Mouse (Mus musculus) CD4-positive, CD25-positive, alpha-beta regulatory T cell, adult 4 months (primary cell): ENCODE measurements around the gene Mfsd9. TPM values are rescaled to one million over a fixed set of nuclear protein-coding genes. Genes with fewer than 3 reads are reported as not detected.

ENCODE experiments used
- ATAC-seq: one replicate; pipeline ENCODE4 v1.8.0; 2017
- polyA plus RNA-seq, 2 experiments: library from polyadenylated mRNA; unstranded; fragments of 100-300 nt; shearing (Covaris generic); gene quantifications; one replicate each; pipeline ENCODE4 v1.2.1; 2017

Mfsd9 gene
- 1 to 10 TPM; 2.1 to 2.3 TPM for polyA plus RNA-seq

DNA sequence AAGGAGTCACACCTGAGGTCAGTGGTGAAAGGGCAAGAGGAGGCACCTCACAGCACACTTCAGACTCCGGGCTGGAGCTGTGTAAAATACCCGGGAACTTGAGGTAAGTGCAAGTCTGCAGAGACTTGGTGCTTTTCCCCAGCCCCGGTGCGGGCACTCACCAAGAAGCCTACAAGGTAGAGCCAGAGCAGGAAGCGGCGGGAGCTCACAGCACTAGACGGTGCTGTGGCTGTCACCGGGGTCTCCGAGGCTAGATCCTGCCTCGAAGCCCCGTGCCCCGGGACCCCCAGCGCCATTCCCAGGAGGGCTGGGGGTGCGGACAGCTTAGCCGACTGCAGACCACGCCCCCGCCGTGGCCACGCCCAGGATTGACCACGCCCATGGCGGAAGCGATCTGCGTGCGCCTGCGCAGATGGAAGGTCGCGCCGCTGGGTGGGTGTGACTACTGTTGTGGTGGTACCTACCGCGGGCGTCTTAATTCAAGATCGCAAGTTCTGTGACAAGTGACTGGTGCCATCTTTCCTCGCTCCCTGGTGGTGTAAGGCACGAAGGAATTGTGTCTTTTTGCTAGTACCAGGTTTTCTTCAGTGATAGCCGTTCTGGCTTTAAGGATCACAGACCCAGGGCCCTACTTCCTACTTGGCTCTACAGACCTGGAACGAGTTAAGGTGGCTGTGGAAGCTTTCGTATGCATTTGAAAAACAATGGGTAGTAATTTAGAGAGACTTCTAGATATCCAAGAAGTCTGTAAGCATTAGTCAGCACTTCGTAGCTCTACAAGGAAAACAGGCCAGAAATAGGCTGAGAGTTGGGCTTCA lies at the start of gene Mfsd9:
TSS of gene Mfsd9 (minus strand) at position 364 of the 818 bp plus-strand sequence.
- ATAC-seq, result peak; percentile 98

DNA sequence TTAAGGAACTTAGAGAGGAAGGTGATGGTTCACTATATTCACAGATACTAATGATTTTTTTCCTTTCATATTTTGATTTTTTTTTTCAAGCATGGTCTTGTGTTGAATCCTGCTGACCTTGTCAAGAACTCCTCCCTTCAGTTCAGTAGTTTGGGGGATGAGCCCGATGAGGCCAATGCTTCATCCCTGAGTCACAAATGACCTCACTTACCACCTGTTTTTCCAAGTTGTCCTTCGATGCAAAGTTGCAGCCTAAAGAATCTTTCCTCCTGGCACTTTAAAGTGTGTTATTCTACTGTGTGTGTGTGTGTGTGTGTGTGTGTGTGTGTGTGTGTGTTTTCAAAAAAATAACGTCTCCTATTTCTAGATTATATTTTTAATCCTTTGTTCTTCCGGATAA lies 45.0 kb upstream of the Mfsd9 start:
- no peak for ATAC-seq

DNA sequence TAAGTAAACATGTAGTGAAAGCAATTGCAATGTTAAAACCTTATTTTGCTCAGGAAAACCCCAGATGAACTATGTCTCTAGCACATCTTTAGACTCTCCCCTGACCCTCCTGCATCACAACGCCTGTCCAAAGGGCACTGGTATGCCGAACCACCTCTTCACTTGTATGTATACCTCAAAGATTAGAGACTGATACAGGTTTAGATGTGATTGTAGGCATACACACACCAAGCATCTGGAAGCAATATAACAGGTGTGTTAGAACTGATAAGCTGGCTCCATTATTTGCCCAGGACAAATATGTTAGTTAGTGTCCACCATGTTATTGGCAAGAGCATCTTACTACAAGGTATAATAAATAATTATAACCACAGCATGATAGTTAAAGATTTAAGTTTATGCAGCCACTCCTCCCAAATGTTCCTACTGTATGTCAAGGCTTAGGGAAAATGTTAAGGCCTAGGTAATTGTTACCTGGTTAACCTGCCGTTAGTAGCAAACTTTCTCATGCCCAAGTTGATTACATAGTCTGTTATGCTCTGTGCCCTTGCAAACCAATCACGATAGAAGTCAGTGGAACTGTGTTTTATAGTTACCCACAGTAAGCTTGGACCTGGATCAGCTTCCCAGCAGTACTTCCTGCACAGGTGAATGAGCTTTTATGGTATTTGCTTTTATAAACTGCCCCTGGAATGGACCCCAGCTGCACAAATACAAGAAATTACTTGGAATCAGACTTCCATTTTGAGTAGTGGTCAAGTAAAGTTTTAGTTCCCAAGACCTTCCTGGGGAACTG lies 40.4 kb upstream of the Mfsd9 start:
- ATAC-seq, result no peak

DNA sequence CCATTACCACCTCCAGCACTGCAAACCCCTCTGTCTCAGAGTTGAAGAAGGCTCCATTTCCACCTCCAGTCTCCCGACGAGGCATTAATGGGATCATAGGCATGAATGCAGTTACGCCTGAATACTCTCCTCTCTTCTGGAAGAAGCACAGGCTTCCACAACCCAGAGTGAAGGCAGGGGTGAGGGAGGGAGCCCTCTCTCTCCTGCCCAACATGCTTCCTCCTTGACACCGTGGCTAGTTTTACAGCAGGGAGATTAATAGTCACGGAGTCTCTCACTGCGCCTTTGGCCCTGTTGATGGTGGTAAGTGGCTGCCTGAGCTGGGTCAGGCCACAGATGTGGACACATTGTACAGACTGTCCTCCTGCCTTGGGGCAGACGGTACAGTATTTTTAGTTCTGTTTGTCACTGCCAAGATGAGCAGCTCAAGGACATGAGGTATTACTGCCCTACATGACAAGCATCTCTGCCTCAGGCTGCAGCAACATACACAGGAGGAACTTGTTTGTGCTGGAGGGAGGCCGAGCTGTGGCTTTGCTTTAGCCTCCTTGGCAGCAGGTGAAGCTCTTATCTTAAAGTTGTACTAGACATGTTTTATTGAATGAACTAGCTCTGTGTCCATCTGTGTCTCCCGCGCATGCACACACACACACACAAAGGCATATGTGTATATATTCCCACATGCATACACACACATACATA lies 38.9 kb upstream of the Mfsd9 start:
- no peak for ATAC-seq

DNA sequence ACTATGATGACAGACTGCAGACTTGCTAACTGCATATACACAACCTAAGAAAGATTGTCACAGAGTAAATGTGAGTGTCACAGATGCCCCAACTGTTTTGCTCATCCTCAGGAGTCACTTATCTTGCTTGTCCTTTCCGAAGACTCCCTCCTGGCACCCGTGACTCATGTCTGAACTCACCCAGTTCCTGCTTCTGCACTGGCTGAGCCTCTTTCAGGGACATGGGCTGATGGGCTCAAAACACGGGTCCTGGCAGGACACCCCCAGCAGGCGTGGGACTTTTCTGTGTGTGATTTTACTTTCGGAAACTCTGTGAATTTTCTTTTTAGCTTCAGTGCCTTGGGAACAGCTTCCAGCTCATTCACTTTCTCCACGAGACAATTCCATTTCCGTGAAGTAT lies 35.3 kb upstream of the Mfsd9 start:
- no peak for ATAC-seq

DNA sequence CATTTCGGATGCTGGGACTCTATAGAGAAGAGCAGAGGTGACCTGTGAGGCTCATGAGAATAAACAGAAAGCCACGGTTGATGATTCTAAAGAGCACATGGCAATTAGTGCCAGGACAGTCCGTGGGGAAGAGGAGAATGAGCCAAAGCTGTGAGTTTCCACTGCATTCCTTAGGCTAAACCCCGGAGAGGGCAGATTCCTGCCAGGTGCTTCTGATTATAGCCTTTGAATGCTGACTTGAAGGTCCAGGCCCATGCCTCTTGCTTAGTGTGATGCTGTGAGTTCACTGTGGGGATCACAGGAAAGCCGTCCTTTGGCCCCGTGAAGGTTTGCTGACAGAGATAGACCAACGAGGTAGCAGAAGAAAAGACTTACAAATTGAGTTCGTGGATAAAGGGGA lies 34.4 kb upstream of the Mfsd9 start:
- ATAC-seq, result no peak

DNA sequence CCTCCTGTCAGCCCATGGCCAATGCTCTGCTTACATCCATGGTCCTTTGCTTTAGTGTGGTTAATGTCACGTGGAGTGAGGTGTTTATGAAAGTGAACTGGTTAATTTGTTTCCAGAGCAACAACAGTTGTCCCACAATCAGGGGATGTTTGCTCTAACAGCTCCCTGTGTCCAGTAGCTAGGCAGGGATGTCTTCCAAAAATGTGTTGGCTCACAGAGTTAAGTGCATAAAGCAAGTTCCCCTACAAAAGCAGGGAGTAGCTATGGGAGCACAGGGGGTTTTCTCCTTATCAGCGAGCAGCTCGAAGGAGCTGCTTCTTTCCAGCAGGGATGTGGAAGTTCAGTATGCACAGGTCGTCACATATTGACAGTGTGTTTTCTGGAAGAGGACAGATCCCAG lies 34.0 kb upstream of the Mfsd9 start:
- ATAC-seq, result no peak

DNA sequence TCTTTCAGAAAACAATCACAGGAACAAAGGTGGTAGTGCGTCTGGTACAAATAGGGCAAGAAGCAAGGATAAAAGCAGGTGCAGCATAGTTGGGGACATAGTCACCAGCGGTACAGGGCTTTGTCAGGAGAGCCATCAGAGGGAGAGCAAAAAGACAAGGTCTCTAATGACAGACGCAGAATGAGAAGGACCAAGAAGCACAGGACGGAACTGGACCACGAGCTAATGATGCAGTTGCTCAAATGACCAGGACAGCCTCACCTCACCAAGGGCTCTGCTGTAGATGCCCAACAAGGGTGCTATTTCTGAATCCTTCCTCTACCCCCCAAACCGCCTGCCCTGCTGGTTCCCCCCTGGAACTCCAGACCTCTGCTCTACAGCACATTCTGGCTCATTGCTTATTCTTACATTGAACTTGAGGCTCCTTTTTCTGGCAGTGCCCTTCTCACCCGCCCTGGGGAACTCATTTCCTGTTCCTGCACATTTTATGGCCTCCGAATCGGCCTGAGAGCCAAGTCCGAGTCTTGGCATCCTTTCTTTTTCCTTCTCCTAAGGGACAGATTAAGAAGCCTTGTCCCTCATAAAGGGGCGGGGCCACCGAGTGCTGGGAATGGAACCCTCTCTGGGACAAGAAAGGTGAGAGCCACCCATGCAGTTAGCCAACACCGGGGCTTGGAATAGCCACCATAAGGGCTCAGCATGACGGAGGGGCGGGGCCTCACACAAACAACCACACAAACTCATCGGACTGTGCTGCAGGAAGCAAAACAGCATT lies 24.8 kb upstream of the Mfsd9 start:
- ATAC-seq, result no peak

DNA sequence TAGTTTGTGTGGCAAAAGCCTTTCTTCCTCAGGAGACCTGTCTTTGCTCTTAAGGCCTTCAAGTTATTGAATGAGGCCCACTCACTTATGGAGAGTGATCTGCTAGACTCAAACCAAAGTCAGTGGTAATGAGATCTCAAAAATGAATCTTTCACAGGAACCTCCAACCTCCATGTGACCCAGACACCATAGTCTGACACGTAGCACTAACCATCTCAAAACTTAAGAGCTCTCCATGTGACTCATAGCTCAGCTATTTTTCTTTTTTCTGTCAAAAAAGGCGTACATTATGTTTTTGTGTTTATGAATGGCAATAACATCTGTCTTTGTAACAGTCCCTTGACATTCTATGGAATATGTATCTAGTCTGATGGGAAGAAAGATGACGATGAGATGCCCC lies 18.2 kb upstream of the Mfsd9 start:
- no peak for ATAC-seq

DNA sequence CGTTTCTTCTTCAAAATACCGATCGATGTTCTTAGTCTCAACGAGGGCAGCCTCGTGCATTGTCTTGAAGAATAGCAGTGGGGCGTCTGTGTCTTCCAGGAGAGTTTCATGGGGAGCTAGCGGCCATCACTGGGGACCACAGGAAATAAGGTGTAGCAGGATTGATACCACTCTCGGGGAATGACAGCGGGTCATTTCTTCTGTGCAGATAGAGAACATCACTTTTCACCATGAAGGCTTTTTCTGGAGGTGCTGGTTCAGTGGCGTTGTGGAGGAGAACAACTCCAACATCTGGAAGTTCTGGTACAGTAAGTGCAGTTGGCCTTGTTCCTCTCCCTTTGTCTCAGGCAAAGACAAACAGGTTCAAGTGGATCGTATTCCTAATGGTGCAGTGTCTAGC lies 15.4 kb upstream of the Mfsd9 start:
- no peak for ATAC-seq

DNA sequence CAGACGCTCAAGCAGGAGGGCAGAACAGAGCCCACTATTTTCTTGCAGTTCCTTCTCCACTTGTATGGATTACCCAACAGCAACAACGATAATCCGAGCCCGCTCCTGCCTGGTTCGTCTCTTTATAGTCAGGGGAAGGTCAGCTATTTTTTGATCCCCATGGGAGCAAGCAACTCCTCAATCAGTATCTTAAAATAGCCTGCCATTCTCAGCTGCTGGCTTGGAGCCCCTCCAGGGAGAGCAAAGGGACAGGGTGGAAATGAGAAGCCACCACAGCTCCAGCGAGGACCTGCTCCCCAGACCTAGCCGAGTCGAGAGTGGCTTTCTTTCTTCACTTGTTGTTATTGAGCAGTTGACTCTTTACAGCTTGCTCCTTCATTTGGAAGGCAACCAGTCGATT lies 14.9 kb upstream of the Mfsd9 start, which contains the start of gene Tmem182:
TSS of gene Tmem182 (plus strand) at position 251 of the 400 bp plus-strand sequence.
- ATAC-seq, result no peak

DNA sequence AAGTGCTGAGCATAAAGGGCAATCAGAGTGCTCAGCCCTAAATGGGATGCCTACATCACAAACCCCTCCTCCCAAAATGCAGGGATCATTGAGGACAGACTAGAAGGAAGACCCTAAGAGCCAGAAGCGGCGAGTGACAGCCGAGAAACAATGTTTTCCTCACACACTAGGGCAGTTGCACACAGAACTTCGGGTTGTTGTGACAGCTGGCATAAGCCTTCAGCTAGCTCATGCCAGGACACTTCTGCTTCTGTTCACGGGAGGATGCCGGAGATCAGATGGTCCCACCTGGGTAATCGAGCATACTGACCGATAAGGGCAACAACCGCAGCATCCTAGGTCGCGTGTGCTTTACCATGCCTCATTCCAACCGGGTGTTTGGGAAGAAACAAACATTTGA lies 13.6 kb upstream of the Mfsd9 start:
- no peak for ATAC-seq

DNA sequence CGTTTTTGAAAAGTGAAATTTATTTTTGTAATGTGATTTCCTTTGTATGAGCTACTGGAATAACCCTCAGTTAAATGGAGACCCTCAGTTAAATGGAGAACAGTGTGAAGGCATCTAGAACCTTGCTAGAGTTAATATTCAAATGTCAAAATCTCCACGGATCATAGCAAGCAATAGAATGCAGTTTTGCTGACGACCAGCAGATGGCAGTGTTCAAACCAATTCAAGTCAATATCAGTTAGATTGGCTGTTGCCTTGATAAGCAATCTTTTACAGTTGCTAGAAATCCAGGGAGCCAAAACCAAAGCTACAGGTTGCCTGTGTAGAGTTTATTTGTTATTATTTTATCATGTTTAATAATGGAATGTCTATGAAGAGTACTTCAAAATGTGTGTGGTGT lies 12.3 kb upstream of the Mfsd9 start:
- ATAC-seq, result peak; percentile 69

DNA sequence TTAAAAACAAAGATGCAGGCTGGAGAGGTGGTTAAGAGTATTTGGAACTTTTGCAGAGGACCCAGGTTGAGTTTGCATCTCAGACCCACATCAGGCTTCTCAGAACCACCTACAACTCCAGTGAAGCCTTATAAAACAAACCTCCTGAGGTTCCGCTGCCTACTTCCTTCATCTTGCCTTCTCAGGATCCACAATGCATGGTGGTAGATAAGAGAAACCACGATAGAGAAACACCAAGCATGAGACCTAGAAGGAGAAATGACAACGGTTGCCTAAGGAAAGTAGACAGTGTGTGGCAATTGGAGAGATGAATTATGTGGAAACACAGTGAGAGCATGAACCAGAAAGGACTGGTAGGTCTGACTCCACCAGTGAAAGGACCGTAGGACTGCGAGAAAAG lies 10.4 kb upstream of the Mfsd9 start:
- no peak for ATAC-seq

DNA sequence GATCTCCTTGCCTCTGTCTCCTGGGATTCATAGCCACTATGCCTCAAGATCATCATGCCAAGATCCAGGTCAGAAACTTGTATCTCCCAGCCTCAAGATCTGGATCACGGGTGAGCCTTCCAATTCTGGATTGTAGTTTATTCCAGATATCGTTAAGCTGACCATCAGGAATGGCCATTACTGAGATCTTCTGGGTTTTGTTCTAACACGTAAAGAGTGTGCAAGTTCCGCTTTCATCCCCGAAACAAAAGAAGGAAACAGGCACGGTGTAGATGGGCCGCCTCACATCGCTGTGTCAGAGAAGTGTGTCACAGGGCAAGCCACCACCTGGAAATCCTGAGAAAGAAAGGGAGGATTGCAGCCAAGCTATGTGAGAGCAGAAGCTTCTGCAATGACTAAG lies 8.6 kb upstream of the Mfsd9 start:
- ATAC-seq, result no peak

DNA sequence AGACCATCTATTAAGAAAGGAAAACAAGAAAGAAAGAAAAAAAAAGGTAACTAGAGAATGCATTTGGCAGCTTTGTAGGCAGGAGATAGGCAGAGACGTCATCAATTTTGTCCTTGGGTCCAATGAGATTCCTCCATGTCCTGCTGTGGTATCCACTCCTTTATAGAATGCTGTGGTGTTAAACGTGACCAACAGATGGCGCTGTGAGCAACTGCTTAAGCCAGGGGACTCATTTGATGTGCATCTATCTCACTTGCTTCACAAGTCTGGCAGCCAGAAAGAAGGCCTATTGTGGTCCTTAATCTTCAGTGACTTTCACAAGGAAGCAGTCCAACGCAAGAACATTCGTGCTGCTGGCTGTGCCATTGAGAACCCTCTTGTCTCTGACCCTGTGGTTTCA lies 6.9 kb upstream of the Mfsd9 start:
- peak; percentile 90 for ATAC-seq

DNA sequence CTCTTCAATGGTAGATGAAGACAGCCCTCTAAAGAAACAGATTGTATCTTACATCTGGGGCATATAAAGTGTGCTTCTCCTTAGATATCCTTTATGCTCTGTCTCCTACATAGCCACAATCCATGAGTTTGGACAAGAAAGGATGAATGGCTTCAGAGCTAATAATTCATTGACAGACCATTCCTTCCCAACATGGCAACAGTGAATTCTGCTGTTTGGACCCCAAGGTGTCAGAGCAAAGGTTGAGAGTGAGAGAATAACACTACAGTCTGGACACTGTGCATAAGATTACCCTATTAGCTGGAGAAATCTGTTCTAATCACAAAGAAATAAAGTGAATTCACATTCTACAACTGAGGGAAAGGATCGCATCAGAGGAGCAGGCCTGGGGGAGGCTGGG lies 5.0 kb upstream of the Mfsd9 start:
- no peak for ATAC-seq

DNA sequence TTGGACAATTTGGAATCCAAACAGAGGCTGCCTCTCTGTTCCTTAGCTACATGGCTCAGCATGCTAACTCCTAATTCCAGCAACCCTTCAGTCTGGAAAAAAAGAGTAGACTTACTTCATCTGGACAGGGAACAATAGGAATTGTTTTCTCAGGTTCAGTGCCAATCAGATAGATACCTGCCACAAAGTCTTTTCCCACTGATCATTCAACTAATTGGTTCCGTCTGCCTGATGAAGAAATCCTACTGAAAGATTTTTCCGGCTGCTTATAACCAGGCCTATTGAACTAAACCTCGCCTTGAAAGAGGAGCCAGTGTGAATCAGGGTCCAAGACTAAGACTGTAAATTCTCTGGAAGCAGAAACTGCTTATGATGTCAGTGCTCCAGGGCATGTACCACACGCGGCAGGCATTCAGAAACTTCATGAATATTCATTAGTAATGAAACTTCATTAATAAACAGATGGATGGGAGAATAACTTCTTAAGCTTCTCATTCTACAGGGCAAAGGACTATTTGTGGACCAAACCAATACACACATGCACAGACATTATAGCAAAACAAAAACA lies 737 bp downstream of the Mfsd9 start:
- ATAC-seq, result no peak

DNA sequence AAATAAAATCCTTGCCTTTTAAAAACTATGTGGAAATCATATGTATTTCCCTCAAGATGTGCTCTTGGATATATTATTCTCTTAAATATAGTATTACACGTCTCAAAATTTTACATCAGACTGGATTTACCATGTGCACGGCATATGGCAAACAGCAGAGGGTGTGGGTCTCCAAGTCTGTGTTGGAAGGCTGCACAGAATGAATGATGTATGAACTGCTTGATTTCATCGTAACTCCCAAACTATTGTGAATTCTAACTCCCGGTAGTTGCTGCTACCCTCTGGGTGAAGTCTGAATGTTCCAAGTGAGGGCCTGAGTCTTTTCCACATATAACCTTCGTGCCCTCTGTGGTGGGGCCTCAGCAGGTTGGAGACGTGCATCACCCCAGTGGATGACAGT lies 1.5 kb downstream of the Mfsd9 start:
- no peak for ATAC-seq

DNA sequence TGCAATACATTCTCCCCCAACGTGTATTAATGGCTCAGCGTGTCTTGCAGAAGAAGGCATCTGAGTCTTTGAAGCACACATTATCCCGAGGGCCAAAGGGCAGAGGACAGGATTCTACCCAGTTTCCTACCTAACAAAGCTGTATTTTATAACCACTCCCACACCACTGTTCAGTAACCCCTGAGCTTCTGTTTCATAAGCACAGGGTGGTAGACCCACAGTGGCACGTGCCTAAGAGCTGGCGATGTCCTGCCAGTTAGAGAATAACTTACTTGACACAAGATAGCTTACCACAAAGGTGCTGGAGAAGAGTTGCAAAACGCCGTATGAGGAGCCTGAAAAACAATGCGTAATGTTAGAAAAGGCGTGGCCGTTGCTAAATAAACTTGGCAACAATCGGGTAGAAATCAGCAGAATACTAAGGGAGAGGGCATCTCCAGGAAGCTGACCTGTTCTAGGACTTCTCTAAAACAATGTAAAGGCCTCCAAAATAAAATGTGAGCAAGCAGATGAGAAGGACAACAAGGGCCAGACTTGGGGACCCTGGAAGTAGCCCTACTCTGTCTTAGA lies 4.5 kb downstream of the Mfsd9 start:
- ATAC-seq, result no peak

DNA sequence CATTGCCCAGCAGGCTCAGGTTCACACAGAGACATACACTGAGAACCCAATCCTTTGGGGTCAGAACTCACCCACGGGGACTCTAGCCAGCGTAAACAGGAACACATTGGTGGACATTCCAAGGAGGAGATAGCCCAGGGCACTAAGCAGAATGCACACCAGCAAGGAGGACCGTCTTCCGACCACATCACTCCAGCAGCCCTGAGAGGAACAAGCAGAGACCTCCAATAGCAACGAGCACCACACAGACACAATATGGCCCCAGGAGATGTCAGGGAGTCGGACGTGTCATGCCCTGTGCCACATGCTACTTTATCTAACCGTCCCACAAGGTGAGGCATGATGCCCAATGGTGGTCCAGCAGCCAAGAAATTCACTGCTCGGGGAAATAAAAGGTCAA lies 6.2 kb downstream of the Mfsd9 start:
- ATAC-seq, result no peak

DNA sequence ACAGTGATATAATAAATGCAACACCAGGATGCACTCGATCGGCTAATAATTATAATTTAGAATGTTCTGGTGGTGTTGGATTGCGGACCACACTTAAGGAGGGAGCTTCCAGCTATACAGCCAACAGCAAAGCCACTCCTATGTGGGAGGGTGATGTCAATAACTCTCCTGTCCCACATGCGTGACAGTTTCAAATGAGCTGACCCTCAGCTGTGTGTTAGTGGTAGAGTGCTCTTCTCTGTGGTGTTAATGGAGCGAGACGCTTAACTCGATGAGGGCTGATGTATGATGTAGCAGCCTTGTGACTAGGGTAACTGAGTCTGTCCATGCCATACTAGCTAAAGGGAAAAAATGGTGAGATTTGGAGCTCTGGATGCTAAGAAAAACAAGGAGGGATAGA lies 7.0 kb downstream of the Mfsd9 start:
- ATAC-seq, result no peak
